Mouse (Mus musculus) kidney, adult 2 months (tissue): Measurements from ENCODE around the gene Ostf1. TPM values are rescaled to one million over a fixed set of nuclear protein-coding genes. Genes with fewer than 3 reads are reported as not detected.

ENCODE experiments used
- DNase-seq: peaks from one replicate; pipeline ENCODE4 v3.0.0; 2021
- H3K27ac ChIP-seq: fragments of 200-500 bp; 2 replicates; pipeline ENCODE4 v1.5.1; 2012; ENCODE audit warnings: low read depth, low read length, control low read depth, inconsistent platforms; ENCODE audit not compliant: insufficient read depth
- H3K27me3 ChIP-seq: fragments of 200-500 bp; replicated peaks from 2 replicates; pipeline ENCODE4 v1.6.1; 2012; ENCODE audit warnings: mild to moderate bottlenecking, moderate library complexity, low read length, inconsistent platforms; ENCODE audit not compliant: control insufficient read depth, insufficient read depth
- H3K36me3 ChIP-seq: fragments of 200-500 bp; 2 replicates; pipeline ENCODE4 v1.6.1; 2012; ENCODE audit warnings: mild to moderate bottlenecking, moderate library complexity, low read length, inconsistent platforms; ENCODE audit not compliant: control insufficient read depth, insufficient read depth
- H3K4me1 ChIP-seq: fragments of 200-500 bp; 2 replicates; pipeline ENCODE4 v1.6.1; 2011; ENCODE audit warnings: low read length; ENCODE audit not compliant: control insufficient read depth, insufficient read depth
- H3K4me3 ChIP-seq: fragments of 200-500 bp; 2 replicates; pipeline ENCODE4 v1.5.1; 2011; ENCODE audit warnings: mild to moderate bottlenecking, low read depth, low read length, control low read depth; ENCODE audit not compliant: insufficient read depth
- CTCF ChIP-seq: fragments of 200-500 bp; conservative IDR thresholded peaks from 2 replicates; pipeline ENCODE4 v1.5.1; 2011; ENCODE audit warnings: low read depth, mild to moderate bottlenecking, control low read depth, low read length, moderate library complexity, mixed read lengths; ENCODE audit not compliant: insufficient read depth, insufficient read length
- POLR2A ChIP-seq: fragments of 200-500 bp; IDR thresholded peaks from one replicate; pipeline ENCODE4 v1.6.1; 2011; ENCODE audit warnings: low read depth, low read length, control low read depth
- WGBS: fragments of 180-500 bp; shearing (Covaris S2); methylation state at CpG from one replicate; pipeline ENCODE4 v1.1.7; 2018; 5-methylcytosine and 5-hydroxymethylcytosine counted together
- polyA plus RNA-seq: library from polyadenylated mRNA; depleted of rRNA; stranded (reverse); fragments of >200 nt; gene quantifications from 2 replicates; pipeline ENCODE4 v1.2.3, GENCODE M21; 2012; rRNA removed

Ostf1 gene
- 66.0 and 80.0 TPM in 2 replicates for polyA plus RNA-seq

- DNase-seq: peak; percentile 98
- Histone ChIP-seq H3K27me3 (no peaks in the 10 kb centered on the region), H3K36me3 (no peaks in the 10 kb centered on the region), H3K4me1 (peaks cover 13% of the 10 kb centered on the region), H3K27ac (peak within 1 kb of the TSS; percentile 98), H3K4me3 (peak within 1 kb of the TSS; percentile 94)
- WGBS: under 1% methylated on average over 51 of the region's 51 CpGs
- TF ChIP-seq POLR2A: peak; percentile 99
- no peak for TF ChIP-seq CTCF
These were observed at the start of gene Ostf1, which contains the start of gene Nmrk1 for GRCm38 (mm10) chr19:18631644-18632219. Ostf1 (minus strand) TSS chr19:18631823. Nmrk1 (plus strand) TSS chr19:18631950.

DNA sequence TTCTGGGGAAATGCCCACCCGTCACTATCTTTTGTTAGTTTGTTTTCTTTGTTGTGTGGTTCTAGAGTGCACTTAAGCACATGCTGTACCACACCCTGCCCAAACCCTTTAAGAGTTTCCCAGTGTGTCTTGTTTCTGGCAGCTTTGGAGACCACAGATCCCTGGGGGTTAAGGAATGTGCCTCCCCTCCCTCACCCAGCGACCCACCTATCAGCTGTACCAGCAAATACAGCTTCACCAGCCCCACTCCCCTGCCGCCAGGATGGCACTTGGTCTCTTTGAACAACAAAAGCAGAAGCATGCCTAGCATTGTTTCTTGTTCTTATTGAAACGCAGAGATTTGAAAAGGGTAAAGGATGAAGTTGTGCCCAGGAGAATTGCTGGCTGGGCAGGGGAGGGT, 41.5 kb upstream of the Ostf1 start:
- WGBS: 66% methylated on average over 4 of the region's 4 CpGs
- TF ChIP-seq POLR2A (no peak), CTCF (no peak)
- DNase-seq: no peak
- Histone ChIP-seq H3K27me3 (no peaks in the 10 kb centered on the region), H3K4me3 (no peak overlapping the region), H3K27ac (no peak overlapping the region), H3K36me3 (no peaks in the 10 kb centered on the region), H3K4me1 (peaks cover 9% of the 10 kb centered on the region; the same call in 1 of the 2 replicates)

DNA sequence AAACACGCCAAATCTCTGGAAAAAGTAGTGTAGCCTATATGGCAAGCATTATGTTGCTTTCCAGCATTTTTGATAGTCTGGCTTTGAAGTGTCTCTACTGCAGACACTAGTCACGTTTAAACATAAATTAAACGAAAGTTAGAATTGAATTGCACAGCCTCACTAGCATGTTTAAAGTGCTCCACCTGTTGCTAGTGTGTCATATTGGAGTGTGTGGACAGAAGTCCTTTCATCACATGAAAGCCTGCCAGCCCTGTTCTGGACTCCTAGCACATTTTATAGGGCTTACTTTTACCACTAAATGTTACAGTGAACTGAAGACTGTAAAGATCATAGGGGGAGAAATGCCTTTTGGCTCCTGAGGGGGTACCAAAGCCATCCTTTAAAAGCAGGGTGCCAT, 40.9 kb upstream of the Ostf1 start:
- DNase-seq: no peak
- WGBS: 74% methylated on average over 3 of the region's 3 CpGs
- no peaks in the 10 kb centered on the region for H3K36me3 ChIP-seq
- no peak for TF ChIP-seq POLR2A
- no peak for TF ChIP-seq CTCF
- no peak overlapping the region for H3K4me3 ChIP-seq
- H3K27ac ChIP-seq: no peak overlapping the region
- no peaks in the 10 kb centered on the region for H3K27me3 ChIP-seq
- H3K4me1 ChIP-seq: peaks cover 9% of the 10 kb centered on the region; the same call in 1 of the 2 replicates

DNA sequence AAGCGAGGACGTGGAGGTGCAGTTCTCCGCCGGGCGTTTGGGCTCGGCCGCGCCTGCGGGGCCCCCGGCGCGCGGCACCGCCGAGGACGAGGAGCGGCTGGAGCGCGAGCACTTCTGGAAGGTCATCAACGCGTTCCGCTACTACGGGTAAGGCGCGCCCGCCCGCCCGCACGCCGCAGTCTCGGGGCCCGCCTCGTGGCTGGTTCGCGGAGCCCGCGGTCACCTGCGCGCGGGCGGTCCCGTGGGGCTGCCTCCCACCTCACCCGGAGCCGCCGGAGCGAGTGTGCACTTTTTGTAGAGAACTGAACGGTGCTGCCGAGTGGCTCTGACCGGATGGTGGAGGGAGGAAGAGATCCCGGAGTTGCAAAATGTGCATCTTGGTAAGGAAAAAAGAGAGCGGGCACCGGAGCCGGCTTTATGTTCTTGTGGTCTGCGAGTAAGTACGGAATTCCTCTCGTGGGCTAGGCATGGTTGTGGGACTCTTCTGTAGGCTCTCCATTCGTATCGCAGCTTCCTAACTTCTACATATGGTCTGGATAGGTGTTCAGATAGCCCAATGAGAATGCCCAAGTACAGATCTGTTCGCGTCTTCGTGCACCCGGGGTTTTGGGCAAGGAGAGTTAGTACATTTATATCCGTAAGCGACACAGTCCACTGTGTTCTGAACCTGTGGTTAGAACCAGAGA, 39.6 kb upstream of the Ostf1 start:
- under 1% methylated on average over 60 of the region's 64 CpGs for WGBS

GRCm38 (mm10) chr19:18670608-18671007, 39.0 kb upstream of the Ostf1 start, which contains the start of gene Carnmt1:
Carnmt1 (plus strand) TSS chr19:18670764.
- Histone ChIP-seq H3K4me1 (peaks cover 9% of the 10 kb centered on the region; the same call in 1 of the 2 replicates), H3K27ac (peak within 1 kb of the TSS; percentile 72), H3K36me3 (no peaks in the 10 kb centered on the region), H3K4me3 (peak within 1 kb of the TSS; percentile 58), H3K27me3 (no peaks in the 10 kb centered on the region)
- under 1% methylated on average over 58 of the region's 58 CpGs for WGBS
- peak; percentile 99 for DNase-seq
- TF ChIP-seq CTCF (no peak), POLR2A (no peak)

More for the DNA sequence above, 39.6 kb upstream of the Ostf1 start:
- Histone ChIP-seq H3K27me3 (no peaks in the 10 kb centered on the region), H3K4me1 (peaks cover 9% of the 10 kb centered on the region; the same call in 1 of the 2 replicates), H3K36me3 (no peaks in the 10 kb centered on the region), H3K27ac (peak overlapping the region; percentile 63), H3K4me3 (peak overlapping the region; percentile 58)
- TF ChIP-seq POLR2A (no peak), CTCF (no peak)
- DNase-seq: peak; percentile 43

GRCm38 (mm10) chr19:18669551-18669950, 37.9 kb upstream of the Ostf1 start:
- TF ChIP-seq CTCF (no peak), POLR2A (no peak)
- H3K36me3 ChIP-seq: no peaks in the 10 kb centered on the region
- WGBS: 94% methylated on average over 7 of the region's 7 CpGs

GRCm38 (mm10) chr19:18666966-18667365, 35.3 kb upstream of the Ostf1 start:
- TF ChIP-seq CTCF: no peak
- no peak for TF ChIP-seq POLR2A
- DNase-seq: no peak
- H3K27me3 ChIP-seq: no peaks in the 10 kb centered on the region
- no peak overlapping the region for H3K27ac ChIP-seq
- H3K4me3 ChIP-seq: no peak overlapping the region
- peaks cover 9% of the 10 kb centered on the region; the same call in 1 of the 2 replicates for H3K4me1 ChIP-seq
- 92% methylated on average over 7 of the region's 7 CpGs for WGBS
- H3K36me3 ChIP-seq: no peaks in the 10 kb centered on the region

More at GRCm38 (mm10) chr19:18669551-18669950, 37.9 kb upstream of the Ostf1 start:
- Histone ChIP-seq H3K27me3 (no peaks in the 10 kb centered on the region), H3K4me1 (peaks cover 9% of the 10 kb centered on the region; the same call in 1 of the 2 replicates), H3K27ac (no peak overlapping the region), H3K4me3 (no peak overlapping the region)
- DNase-seq: no peak
